Mouse (Mus musculus): ENCODE data around the gene Alg3. TPM values are rescaled to one million over a fixed set of nuclear protein-coding genes. Genes with fewer than 3 reads are reported as not detected.
A peak's percentile ranks its signal among the peaks of the same experiment; 100 is the strongest.

The Alg3 gene
- total and polyA plus RNA-seq, 3 experiments, result 17.2 to 81.1 (median 22.7) TPM

GRCm38 (mm10) chr16:20610501-20611356 lies 806 bp downstream of the Alg3 start:
- Histone ChIP-seq H3K27ac (ENCODE audit: insufficient read depth, low read depth) (peak overlapping the region; percentile 46), H3K36me3 (replicated peaks in 1 of 2; ENCODE audit: control insufficient read depth in 1 of 2, insufficient read depth in 1 of 2, low read length in 1 of 2) (peaks cover 29 to 56% of the 10 kb centered on the region in 2 experiments), H3K4me2 (ENCODE audit: insufficient read depth, low read depth, poor library complexity, severe bottlenecking) (peak overlapping the region; percentile 98), H3K9ac (ENCODE audit: insufficient read depth, low read depth) (peak overlapping the region; percentile 72), H3K4me1 (ENCODE audit: control insufficient read depth in 1 of 2, insufficient read depth in 2 of 2) (peaks cover 6 to 33% of the 10 kb centered on the region in 2 experiments), H3K4me3 (replicated peaks in 1 of 3; ENCODE audit: low read depth in 2 of 3, low read length in 2 of 3, poor library complexity in 1 of 3) (peak overlapping the region; percentile 70 to 86 (median 79)), H3K79me2 (replicated peaks; ENCODE audit: control insufficient read depth, extremely low read depth, insufficient read depth, poor library complexity, severe bottlenecking) (peaks cover 8% of the 10 kb centered on the region), H3K27me3 (replicated peaks) (no peaks in the 10 kb centered on the region), H3K9me3 (replicated peaks; ENCODE audit: low read length) (no peaks in the 10 kb centered on the region)
- DNase-seq (ENCODE audit: extremely low read depth), result peak; percentile 94
- in situ Hi-C loops (cut with MboI; ENCODE audit: low pct_ligation_motif_present, low pct_unique_long_range_greater_than_20kb, low sequenced_read_pairs) (loop anchor here (5.0 to 10.0 kb wide), 2 partner anchors 63 to 316 kb away; partner anchors contain the start of gene Abcf3), dilution Hi-C loops (cut with MboI; ENCODE audit: extremely low pct_ligation_motif_present, extremely low pct_unique_long_range_greater_than_20kb, low sequenced_read_pairs) (no loop called here)
- TF ChIP-seq POLR2AphosphoS2 (IDR thresholded peaks at IDR 0.05; ENCODE audit: low read depth, low read length), result peak; percentile 74
- TF ChIP-seq MAX (IDR thresholded peaks at IDR 0.05; ENCODE audit: low read length), result peak; percentile 95
- TF ChIP-seq RAD21 (IDR thresholded peaks at IDR 0.05; ENCODE audit: low read depth, low read length), result no peak
- no peak for TF ChIP-seq PAX5 (IDR thresholded peaks at IDR 0.05; ENCODE audit: low read length)
- no peak for TF ChIP-seq JUN (IDR thresholded peaks at IDR 0.05; ENCODE audit: insufficient read depth, low read depth, low read length)
- TF ChIP-seq USF1 (IDR thresholded peaks at IDR 0.05; ENCODE audit: low read depth, low read length), result no peak
- TF ChIP-seq MAFK (IDR thresholded peaks at IDR 0.05; ENCODE audit: insufficient replicate concordance, low read length), result peak; percentile 63; the same call in 1 of the 2 replicates
- no peak; the same call in 1 of the 2 replicates for TF ChIP-seq GABPA (IDR thresholded peaks at IDR 0.05; ENCODE audit: insufficient replicate concordance, low read depth, low read length)
- TF ChIP-seq MXI1 (IDR thresholded peaks at IDR 0.05; ENCODE audit: low read depth, low read length), result peak; percentile 97
- peak; percentile 82; the same call in 1 of the 2 replicates for TF ChIP-seq KAT2A (IDR thresholded peaks at IDR 0.05; ENCODE audit: insufficient replicate concordance, low read length)
- TF ChIP-seq TBP (conservative IDR thresholded peaks at IDR 0.05; ENCODE audit: low read depth, low read length), result peak; percentile 98
- TF ChIP-seq NELFE (IDR thresholded peaks at IDR 0.05; ENCODE audit: low read depth, low read length), result peak; percentile 99
- no peak for TF ChIP-seq ZKSCAN1 (IDR thresholded peaks at IDR 0.05; ENCODE audit: borderline replicate concordance, low read depth, low read length)
- no peak for TF ChIP-seq EP300 (IDR thresholded peaks at IDR 0.05; ENCODE audit: low read length)
- TF ChIP-seq HCFC1 (IDR thresholded peaks at IDR 0.05; ENCODE audit: low read depth, low read length), result peak; percentile 90
- TF ChIP-seq ETS1 (conservative IDR thresholded peaks at IDR 0.05; ENCODE audit: low read depth, low read length), result peak; percentile 42; the same call in 1 of the 2 replicates
- peak; percentile 83 for TF ChIP-seq MAZ (IDR thresholded peaks at IDR 0.05; ENCODE audit: low read depth, low read length)
- peak; percentile 71 for TF ChIP-seq MEF2A (IDR thresholded peaks at IDR 0.05; ENCODE audit: borderline replicate concordance, low read depth, low read length)
- peak; percentile 77; the same call in 1 of the 2 replicates for TF ChIP-seq E2F4 (IDR thresholded peaks at IDR 0.05; ENCODE audit: insufficient replicate concordance, low read depth, low read length)
- TF ChIP-seq MYC (IDR thresholded peaks at IDR 0.05; ENCODE audit: low read depth, low read length), result peak; percentile 99
- no peak for TF ChIP-seq ZNF384 (IDR thresholded peaks at IDR 0.05; ENCODE audit: low read depth, low read length)
- TF ChIP-seq RCOR1 (conservative IDR thresholded peaks at IDR 0.05; ENCODE audit: low read depth, low read length), result 0 out of 2 replicates have a peak, but pooled peaks have one; percentile 31
- peak; percentile 94 for TF ChIP-seq ZMIZ1 (IDR thresholded peaks at IDR 0.05; ENCODE audit: low read depth, low read length)
- peak; percentile 70; the same call in 1 of the 2 replicates for TF ChIP-seq IRF4 (IDR thresholded peaks at IDR 0.05; ENCODE audit: low read depth, low read length)
- no peak for TF ChIP-seq USF2 (conservative IDR thresholded peaks at IDR 0.05; ENCODE audit: low read depth, low read length)
- no peak for TF ChIP-seq ZC3H11A (IDR thresholded peaks at IDR 0.05; ENCODE audit: low read depth, low read length)
- peak; percentile 99 for TF ChIP-seq SIN3A (IDR thresholded peaks at IDR 0.05; ENCODE audit: low read length)
- no peak for TF ChIP-seq SMC3 (IDR thresholded peaks at IDR 0.05; ENCODE audit: low read depth, low read length)
- TF ChIP-seq NRF1 (IDR thresholded peaks at IDR 0.05; ENCODE audit: low read depth, low read length), result peak; percentile 69
- peak; percentile 88; the same call in 1 of the 2 replicates for TF ChIP-seq CHD1 (IDR thresholded peaks at IDR 0.05; ENCODE audit: low read depth, low read length)
- TF ChIP-seq CTCF (conservative IDR thresholded peaks at IDR 0.05 in 1 of 2, IDR thresholded peaks at IDR 0.05 in 1 of 2; ENCODE audit: low read depth in 2 of 2, low read length in 2 of 2), result no peak
- peak; percentile 13; the same call in 1 of the 2 replicates for TF ChIP-seq JUND (conservative IDR thresholded peaks at IDR 0.05; ENCODE audit: low read depth, low read length)
- TF ChIP-seq TCF12 (IDR thresholded peaks at IDR 0.05; ENCODE audit: low read depth, low read length), result peak; percentile 99
- peak; percentile 73 for TF ChIP-seq BHLHE40 (IDR thresholded peaks at IDR 0.05; ENCODE audit: low read depth, low read length)
- peak; percentile 83 for TF ChIP-seq ELF1 (IDR thresholded peaks at IDR 0.05; ENCODE audit: low read depth, low read length)
- peak; percentile 62; the same call in 1 of the 2 replicates for TF ChIP-seq CHD2 (IDR thresholded peaks at IDR 0.05; ENCODE audit: low read length)
- peak; percentile 99 for TF ChIP-seq POLR2A (IDR thresholded peaks at IDR 0.05; ENCODE audit: low read depth, low read length)

All from CH12.LX (cell line).